Mouse (Mus musculus): ENCODE measurements around the gene Spata7.

GRCm38 (mm10) chr12:98610341-98610740 is 17.6 kb upstream of the Spata7 start:
- TF ChIP-seq CTCF (IDR thresholded peaks at IDR 0.05; ENCODE audit: low read depth, low read length) (no peak), POLR2A (IDR thresholded peaks at IDR 0.05; ENCODE audit: borderline replicate concordance, low read depth, low read length) (no peak)
